Mouse (Mus musculus) olfactory bulb, adult 2 months (tissue): ENCODE measurements around the gene Rnps1.

Source experiments
- CTCF ChIP-seq: fragments of 200-500 bp; IDR thresholded peaks from 2 replicates; pipeline ENCODE4 v1.5.1; 2012; ENCODE audit warnings: low read depth, mild to moderate bottlenecking, low read length, moderate library complexity; ENCODE audit not compliant: insufficient read depth
- POLR2A ChIP-seq: fragments of 200-500 bp; IDR thresholded peaks from 2 replicates; pipeline ENCODE4 v1.6.1; 2012; ENCODE audit warnings: mild to moderate bottlenecking, low read depth, low read length, moderate library complexity; ENCODE audit not compliant: insufficient read depth

DNA sequence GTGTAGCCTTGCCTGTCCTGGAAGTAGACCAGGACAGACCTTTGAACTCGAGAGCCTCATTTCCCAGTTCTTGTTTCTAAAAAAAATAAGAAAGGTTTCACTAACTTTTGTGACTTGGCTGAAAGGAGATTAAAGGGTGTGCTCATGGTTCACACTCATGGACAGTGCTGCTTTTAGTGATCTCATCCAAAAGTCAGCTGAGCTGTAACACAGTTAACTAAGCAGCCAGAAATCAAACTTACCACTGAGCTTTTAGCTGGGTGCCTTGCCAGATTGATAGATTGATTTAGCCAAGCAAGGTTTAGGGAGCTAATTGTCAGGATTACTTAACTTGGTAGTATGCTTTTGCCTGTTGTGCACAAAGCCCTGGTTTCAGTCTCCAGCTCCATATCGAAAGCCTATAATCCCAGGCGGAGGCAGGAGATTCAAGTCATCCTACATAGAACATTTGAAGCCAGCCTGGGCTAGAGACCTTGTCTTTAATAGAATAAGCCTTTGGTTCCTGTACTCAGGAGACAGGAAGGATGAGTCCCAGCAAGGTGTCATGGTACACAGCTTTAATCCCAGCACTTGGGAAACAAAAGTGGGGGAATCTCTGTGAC, 1.8 kb downstream of the Rnps1 start:
- TF ChIP-seq CTCF, result no peak
- no peak for TF ChIP-seq POLR2A
